Mouse (Mus musculus) forebrain, embryonic 12.5 days (tissue): ENCODE results near the gene Col1a2. TPM values are rescaled to one million over a fixed set of nuclear protein-coding genes. Genes with fewer than 3 reads are reported as not detected.
A peak's percentile ranks its signal among the peaks of the same experiment; 100 is the strongest.

Experiments used
- ATAC-seq: fragments of 200-750 bp; cut with Nextera tagmentation; 2 replicates; pipeline ENCODE4 v1.8.0; 2017; ENCODE audit warnings: moderate TSS enrichment; ENCODE audit not compliant: low FRiP score
- H3K27ac ChIP-seq: fragments of 300-500 bp; sonication (generic); 2 replicates; pipeline ENCODE4 v1.5.1; 2016; ENCODE audit warnings: mild to moderate bottlenecking
- H3K27me3 ChIP-seq: fragments of 300-500 bp; sonication (generic); 2 replicates; pipeline ENCODE4 v1.6.1; 2016; ENCODE audit warnings: mild to moderate bottlenecking
- H3K36me3 ChIP-seq: fragments of 300-500 bp; sonication (generic); replicated peaks from 2 replicates; pipeline ENCODE4 v1.6.1; 2016; ENCODE audit warnings: mild to moderate bottlenecking
- H3K4me1 ChIP-seq: fragments of 300-500 bp; sonication (generic); 2 replicates; pipeline ENCODE4 v1.6.1; 2016
- H3K4me2 ChIP-seq: fragments of 300-500 bp; sonication (generic); 2 replicates; pipeline ENCODE4 v1.6.1; 2016; ENCODE audit warnings: mild to moderate bottlenecking, moderate library complexity
- H3K4me3 ChIP-seq: fragments of 300-500 bp; sonication (generic); replicated peaks from 2 replicates; pipeline ENCODE4 v1.5.1; 2016; ENCODE audit warnings: mild to moderate bottlenecking
- H3K9ac ChIP-seq: fragments of 300-500 bp; sonication (generic); 2 replicates; pipeline ENCODE4 v1.6.1; 2016; ENCODE audit warnings: mild to moderate bottlenecking
- H3K9me3 ChIP-seq: fragments of 300-500 bp; sonication (generic); 2 replicates; pipeline ENCODE4 v1.6.1; 2016
- WGBS: fragments of 180-500 bp; shearing (Covaris S2); methylation state at CpG from one replicate; pipeline ENCODE4 v1.1.7; 2016; 5-methylcytosine and 5-hydroxymethylcytosine counted together
- polyA plus RNA-seq: library from polyadenylated mRNA; unstranded; fragments of >200 nt; fragmentation: Nextera tagmentation; extraction: Ambion mirVana; gene quantifications from 2 replicates; pipeline ENCODE4 v1.2.1, GENCODE M21; 2016

The Col1a2 gene
- polyA plus RNA-seq, 1 experiment from 2014 or later: 193 TPM

DNA sequence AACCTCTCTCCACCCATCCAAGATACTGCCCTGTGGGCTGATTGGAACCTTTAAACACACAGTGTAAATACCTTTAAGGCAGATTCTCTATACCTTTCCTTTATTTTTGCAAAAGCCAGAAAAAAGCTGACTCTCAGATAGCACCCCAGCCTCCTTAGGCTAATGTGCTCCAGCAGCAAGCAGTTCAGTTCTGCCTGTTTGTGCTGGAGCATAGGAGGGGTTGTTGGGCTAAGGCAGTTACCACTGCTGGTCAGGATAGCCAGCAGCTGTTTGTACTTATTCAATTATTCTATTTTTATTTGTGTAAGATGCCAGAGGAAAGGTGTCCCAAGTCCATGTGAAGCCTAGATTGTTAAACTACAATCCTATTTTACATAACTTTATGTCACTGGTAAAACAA lies 57.0 kb downstream of the Col1a2 start:
- no peak overlapping the region for H3K27ac ChIP-seq

DNA sequence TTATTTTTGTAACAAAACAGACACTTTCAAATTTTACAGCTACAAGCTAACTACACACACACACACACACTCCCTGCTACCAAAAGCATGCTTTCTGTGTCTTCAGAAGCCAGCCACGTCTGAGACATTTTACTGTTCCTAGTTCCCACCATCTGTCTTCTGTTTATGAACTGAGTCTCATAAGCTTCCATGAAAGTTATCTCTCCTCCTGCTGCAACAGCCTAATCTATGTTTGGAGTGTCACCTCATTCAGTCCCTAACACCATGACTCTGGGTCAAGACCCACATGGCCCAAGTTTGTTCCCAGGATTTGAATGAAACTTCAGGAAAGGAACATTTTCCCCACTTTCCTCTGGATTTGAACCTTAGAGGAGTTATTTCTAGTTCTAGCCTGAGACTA lies 57.8 kb downstream of the Col1a2 start:
- ATAC-seq: no peak
- H3K27me3 ChIP-seq: no peaks in the 10 kb centered on the region
- H3K4me3 ChIP-seq: no peak overlapping the region
- peaks cover 16% of the 10 kb centered on the region for H3K4me1 ChIP-seq
- no peaks in the 10 kb centered on the region for H3K9me3 ChIP-seq
- WGBS: 70% methylated on average over 1 of the region's 1 CpGs
- H3K36me3 ChIP-seq: no peaks in the 10 kb centered on the region
- H3K4me2 ChIP-seq: no peak overlapping the region
- H3K27ac ChIP-seq: no peak overlapping the region
- H3K9ac ChIP-seq: no peak overlapping the region

More for the DNA sequence above, 57.0 kb downstream of the Col1a2 start:
- Histone ChIP-seq H3K9ac (no peak overlapping the region), H3K27me3 (no peaks in the 10 kb centered on the region), H3K4me2 (no peak overlapping the region), H3K4me3 (no peak overlapping the region), H3K9me3 (no peaks in the 10 kb centered on the region), H3K36me3 (no peaks in the 10 kb centered on the region), H3K4me1 (peaks cover 16% of the 10 kb centered on the region)
- no peak for ATAC-seq

DNA sequence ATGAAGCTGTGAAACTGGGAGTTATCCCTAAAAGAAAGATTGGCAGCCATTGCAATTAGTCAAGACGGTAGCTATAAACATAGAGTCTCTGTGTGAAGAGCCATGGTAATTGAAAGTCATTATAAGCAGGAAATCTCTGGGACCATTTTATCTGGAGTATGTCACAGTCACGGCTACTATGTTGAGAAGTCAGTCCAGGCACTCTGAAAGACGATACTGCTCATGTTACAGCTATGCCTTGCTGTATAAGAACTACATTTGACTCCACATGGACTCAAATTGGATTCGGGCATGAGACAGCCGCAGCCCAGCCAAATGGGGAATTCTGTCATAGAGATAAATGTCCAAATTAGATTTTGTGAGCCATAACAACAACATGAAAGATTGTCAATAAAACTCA lies 58.9 kb downstream of the Col1a2 start:
- 84% methylated on average over 5 of the region's 5 CpGs for WGBS
- H3K4me2 ChIP-seq: no peak overlapping the region

GRCm38 (mm10) chr6:4570412-4570811 lies 65.8 kb downstream of the Col1a2 start:
- no peak overlapping the region for H3K9ac ChIP-seq
- H3K9me3 ChIP-seq: no peaks in the 10 kb centered on the region
- no peaks in the 10 kb centered on the region for H3K36me3 ChIP-seq
- no peak for ATAC-seq
- no peaks in the 10 kb centered on the region for H3K27me3 ChIP-seq
- no peaks in the 10 kb centered on the region for H3K4me1 ChIP-seq
- no peak overlapping the region for H3K4me3 ChIP-seq
- H3K27ac ChIP-seq: no peak overlapping the region
- WGBS: 78% methylated on average over 4 of the region's 4 CpGs
- H3K4me2 ChIP-seq: no peak overlapping the region

More for the DNA sequence above, 58.9 kb downstream of the Col1a2 start:
- Histone ChIP-seq H3K4me3 (no peak overlapping the region), H3K9ac (no peak overlapping the region), H3K9me3 (no peaks in the 10 kb centered on the region), H3K36me3 (no peaks in the 10 kb centered on the region), H3K27me3 (no peaks in the 10 kb centered on the region), H3K4me1 (peaks cover 9% of the 10 kb centered on the region), H3K27ac (no peak overlapping the region)
- ATAC-seq: no peak

DNA sequence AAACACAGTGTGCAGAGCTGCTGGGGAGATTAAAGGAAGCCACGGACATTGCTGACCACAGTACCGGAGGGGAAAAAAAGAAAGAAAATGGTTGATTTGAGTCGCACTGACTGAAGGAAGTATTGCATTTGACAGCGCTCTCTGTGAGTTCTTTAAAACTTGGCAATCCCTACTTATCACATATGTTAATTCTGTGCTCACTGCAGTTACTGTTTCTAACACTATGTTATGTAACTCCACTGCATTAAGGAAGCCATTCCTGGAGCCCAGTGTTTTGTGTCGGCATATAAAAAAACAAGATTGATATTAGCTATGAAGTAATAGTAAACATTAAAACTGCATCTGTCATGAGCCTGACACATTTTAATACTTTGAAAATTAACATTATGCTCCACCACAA lies 73.1 kb downstream of the Col1a2 start:
- Histone ChIP-seq H3K4me3 (no peak overlapping the region), H3K9me3 (no peaks in the 10 kb centered on the region), H3K36me3 (no peaks in the 10 kb centered on the region), H3K27ac (no peak overlapping the region), H3K9ac (no peak overlapping the region), H3K4me1 (no peaks in the 10 kb centered on the region; the same call in 1 of the 2 replicates), H3K27me3 (no peaks in the 10 kb centered on the region), H3K4me2 (no peak overlapping the region)
- ATAC-seq: no peak
- WGBS: 83% methylated on average over 5 of the region's 5 CpGs

DNA sequence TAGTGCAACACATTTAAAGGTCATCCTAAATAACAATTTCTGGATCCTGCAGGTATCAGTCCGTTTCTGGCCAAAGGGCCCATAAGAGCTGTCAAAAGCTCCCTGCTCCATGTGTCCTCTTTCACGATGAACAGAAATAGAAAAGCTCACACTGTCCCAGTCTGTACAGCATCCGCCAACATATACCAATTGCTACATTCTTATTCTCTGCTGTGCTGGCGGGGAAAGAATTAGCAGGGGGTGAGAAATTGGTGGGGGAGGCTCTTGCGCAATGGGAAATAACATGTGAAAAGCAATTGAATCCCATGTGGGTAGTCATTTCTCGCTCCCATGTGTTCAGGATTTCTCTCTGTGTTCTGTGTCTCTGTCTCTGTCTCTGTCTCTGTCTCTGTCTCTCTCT lies 73.7 kb downstream of the Col1a2 start:
- Histone ChIP-seq H3K27ac (no peak overlapping the region), H3K4me2 (no peak overlapping the region), H3K4me3 (no peak overlapping the region), H3K36me3 (no peaks in the 10 kb centered on the region), H3K4me1 (peaks cover 1% of the 10 kb centered on the region; the same call in 1 of the 2 replicates), H3K9ac (no peak overlapping the region), H3K27me3 (no peaks in the 10 kb centered on the region), H3K9me3 (no peaks in the 10 kb centered on the region)
- 89% methylated on average over 6 of the region's 6 CpGs for WGBS
- no peak for ATAC-seq

DNA sequence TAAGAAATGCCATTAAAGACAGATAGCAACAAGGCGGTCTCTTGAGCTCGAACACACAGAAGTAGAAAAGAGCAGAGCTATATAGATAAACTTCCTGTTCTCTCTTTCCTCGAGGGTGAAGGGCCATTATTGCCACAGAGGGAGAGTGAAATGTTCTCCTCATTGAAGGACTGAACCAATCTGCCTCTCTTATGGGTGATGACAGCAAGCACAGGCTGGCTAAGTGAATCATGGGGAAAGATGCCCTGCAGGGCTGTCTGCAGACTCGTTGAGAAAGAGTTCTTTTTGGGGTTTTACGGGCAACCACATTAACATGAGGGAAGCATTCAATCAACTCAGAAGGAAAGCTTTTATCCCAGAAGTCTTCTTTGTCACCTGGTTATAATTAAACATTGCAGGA lies 75.0 kb downstream of the Col1a2 start:
- H3K27me3 ChIP-seq: no peaks in the 10 kb centered on the region
- H3K4me3 ChIP-seq: no peak overlapping the region
- no peak overlapping the region for H3K9ac ChIP-seq
- 66% methylated on average over 5 of the region's 5 CpGs for WGBS
- H3K27ac ChIP-seq: no peak overlapping the region
- H3K4me2 ChIP-seq: no peak overlapping the region
- H3K4me1 ChIP-seq: peaks cover 4% of the 10 kb centered on the region; the same call in 1 of the 2 replicates
- no peak for ATAC-seq
- no peaks in the 10 kb centered on the region for H3K36me3 ChIP-seq
- no peaks in the 10 kb centered on the region for H3K9me3 ChIP-seq

DNA sequence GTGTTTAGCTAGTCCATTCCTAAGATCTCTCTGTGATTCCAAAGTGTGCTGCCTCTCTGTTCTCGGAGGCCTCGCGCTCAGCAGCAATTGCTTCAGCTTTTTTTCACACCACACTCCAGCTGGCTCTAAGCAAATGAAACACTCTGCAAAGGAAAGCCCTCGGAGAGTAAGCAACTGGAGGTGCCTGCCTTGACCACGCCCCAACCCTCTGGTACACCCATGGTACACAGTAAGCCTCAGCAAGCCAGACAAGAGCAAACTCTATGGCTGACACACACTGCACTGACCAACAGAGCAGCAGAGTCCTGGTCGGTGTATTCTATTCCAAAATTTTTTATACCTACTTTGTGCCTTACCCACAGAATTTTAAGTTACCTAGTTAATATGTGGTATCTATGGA lies 78.9 kb downstream of the Col1a2 start:
- Histone ChIP-seq H3K36me3 (no peaks in the 10 kb centered on the region), H3K27ac (no peak overlapping the region), H3K27me3 (no peaks in the 10 kb centered on the region), H3K4me2 (no peak overlapping the region), H3K9me3 (no peaks in the 10 kb centered on the region), H3K4me3 (no peak overlapping the region), H3K4me1 (peaks cover 4% of the 10 kb centered on the region; the same call in 1 of the 2 replicates), H3K9ac (no peak overlapping the region)
- ATAC-seq: 0 out of 2 replicates have a peak, but pooled peaks have one; percentile 64
- WGBS: 23% methylated on average over 6 of the region's 6 CpGs

DNA sequence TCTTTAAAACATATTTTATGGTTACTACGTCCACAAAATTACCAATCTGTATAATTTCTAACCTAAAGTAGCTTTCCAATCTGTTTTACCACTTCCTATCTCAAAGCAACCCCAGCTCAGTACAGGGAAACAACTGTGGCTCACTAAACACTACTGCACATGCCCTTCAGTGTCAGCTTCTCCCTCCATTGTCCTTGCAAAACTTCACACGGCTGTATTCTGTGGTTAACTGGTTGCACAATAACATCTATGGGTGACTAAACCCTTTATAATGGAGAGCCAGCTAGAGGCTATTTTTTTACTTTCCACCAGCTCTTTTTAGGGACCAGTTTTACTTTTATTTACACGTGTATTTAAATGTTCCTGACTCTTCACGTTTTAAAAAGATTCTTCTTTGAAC lies 83.3 kb downstream of the Col1a2 start:
- Histone ChIP-seq H3K9me3 (no peaks in the 10 kb centered on the region), H3K4me3 (no peak overlapping the region), H3K9ac (no peak overlapping the region), H3K4me1 (peaks cover 4% of the 10 kb centered on the region; the same call in 1 of the 2 replicates), H3K4me2 (no peak overlapping the region), H3K36me3 (no peaks in the 10 kb centered on the region), H3K27ac (no peak overlapping the region), H3K27me3 (no peaks in the 10 kb centered on the region)
- ATAC-seq: no peak
- 71% methylated on average over 4 of the region's 4 CpGs for WGBS

- WGBS: 92% methylated on average over 3 of the region's 3 CpGs
- no peaks in the 10 kb centered on the region for H3K36me3 ChIP-seq
- no peaks in the 10 kb centered on the region for H3K9me3 ChIP-seq
- no peak overlapping the region for H3K4me2 ChIP-seq
- no peak for ATAC-seq
- no peaks in the 10 kb centered on the region for H3K4me1 ChIP-seq
- no peak overlapping the region for H3K27ac ChIP-seq
- H3K4me3 ChIP-seq: no peak overlapping the region
- no peak overlapping the region for H3K9ac ChIP-seq
- no peaks in the 10 kb centered on the region for H3K27me3 ChIP-seq
Observed at GRCm38 (mm10) chr6:4588722-4589121, 84.1 kb downstream of the Col1a2 start.

DNA sequence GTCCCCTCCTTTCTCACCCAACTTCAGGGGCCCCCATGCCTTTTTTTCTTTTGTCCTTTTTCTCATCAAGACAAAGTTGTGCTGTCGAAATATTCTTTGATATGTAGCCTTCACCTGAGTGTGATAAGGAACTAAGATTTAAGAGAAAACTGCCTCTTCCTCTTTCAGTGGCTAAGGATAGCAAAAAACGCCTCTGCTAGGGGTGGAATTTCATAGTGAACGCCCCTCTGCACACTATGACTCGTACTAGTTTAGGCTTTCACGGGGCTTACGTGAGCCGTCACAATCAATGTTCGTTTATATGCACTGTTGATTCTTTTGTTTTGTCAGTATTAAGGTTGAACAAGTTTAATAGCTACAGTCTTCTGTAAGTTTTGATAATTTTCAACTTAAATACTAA lies 85.5 kb downstream of the Col1a2 start:
- no peak overlapping the region for H3K4me3 ChIP-seq
- no peaks in the 10 kb centered on the region for H3K4me1 ChIP-seq
- no peak for ATAC-seq
- no peak overlapping the region for H3K27ac ChIP-seq
- no peak overlapping the region for H3K9ac ChIP-seq
- 62% methylated on average over 8 of the region's 8 CpGs for WGBS
- H3K9me3 ChIP-seq: no peaks in the 10 kb centered on the region
- H3K4me2 ChIP-seq: no peak overlapping the region
- H3K36me3 ChIP-seq: no peaks in the 10 kb centered on the region
- H3K27me3 ChIP-seq: no peaks in the 10 kb centered on the region
